Mouse (Mus musculus) heart, postnatal 0 days (tissue): ENCODE measurements at regions not wholly inside any gene's neighbourhood (a gene's known extent, or its start where the extent isn't known, plus 50 kb on each side); places are given as distances from the start of the nearest gene placed in this dataset.

Experiments
- CTCF ChIP-seq: IDR thresholded peaks from 2 replicates; pipeline ENCODE4 v1.5.1; 2016; ENCODE audit warnings: antibody characterized with exemption, control low read depth, low read depth
- EP300 ChIP-seq: IDR thresholded peaks from 2 replicates; pipeline ENCODE4 v1.6.1; 2016; ENCODE audit warnings: antibody characterized with exemption, low read depth

- TF ChIP-seq CTCF, result no peak
- no peak for TF ChIP-seq EP300
These were observed 53.8 kb upstream of the F13a1 start for GRCm38 (mm10) chr13:37103741-37104296.
